Mouse (Mus musculus) myocyte (in vitro differentiated cells): Measurements from ENCODE around the gene Gm8251. TPM values are rescaled to one million over a fixed set of nuclear protein-coding genes. Genes with fewer than 3 reads are reported as not detected.
"Not testable (repeated sequence)": the region's sequence is repeated elsewhere in the genome, so short reads cannot be mapped to it uniquely, and the experiment has no call there.

Experiments
- H3K27me3 ChIP-seq: one replicate; pipeline ENCODE4 v1.6.1; 2011; ENCODE audit not compliant: control insufficient read depth, insufficient read depth, insufficient read length
- H3K36me3 ChIP-seq: one replicate; pipeline ENCODE4 v1.6.1; 2011; ENCODE audit not compliant: control insufficient read depth, insufficient read depth
- H3K4me2 ChIP-seq: one replicate; pipeline ENCODE4 v1.6.1; 2011; ENCODE audit warnings: low read depth, control low read depth
- H3K4me3 ChIP-seq: one replicate; pipeline ENCODE4 v1.5.1; 2011; ENCODE audit warnings: mild to moderate bottlenecking, control low read depth, moderate library complexity
- H3K79me2 ChIP-seq: one replicate; pipeline ENCODE4 v1.6.1; 2011; ENCODE audit not compliant: control insufficient read depth, insufficient read depth
- H3ac ChIP-seq: one replicate; pipeline ENCODE4 v1.6.1; 2011; ENCODE audit not compliant: control insufficient read depth, insufficient read length
- CEBPB ChIP-seq: IDR thresholded peaks from 2 replicates; pipeline ENCODE4 v1.6.1; 2011; ENCODE audit warnings: mild to moderate bottlenecking, moderate library complexity; ENCODE audit not compliant: poor library complexity, insufficient read depth, severe bottlenecking
- E2F4 ChIP-seq: IDR thresholded peaks from one replicate; pipeline ENCODE4 v1.6.1; 2011; ENCODE audit warnings: mild to moderate bottlenecking, control low read depth, moderate library complexity; ENCODE audit not compliant: insufficient read depth
- MAX ChIP-seq: IDR thresholded peaks from one replicate; pipeline ENCODE4 v1.6.1; 2011; ENCODE audit warnings: low read depth, mild to moderate bottlenecking, control low read depth
- MYOD1 ChIP-seq, 3 experiments: IDR thresholded peaks; one replicate each; pipeline ENCODE4 v1.6.1; 2011; ENCODE audit warnings: control low read depth in 2 of 3, low read depth in 2 of 3, mild to moderate bottlenecking in 2 of 3, moderate library complexity in 1 of 3; ENCODE audit not compliant: insufficient read length in 2 of 3, control insufficient read depth in 1 of 3
- MYOG ChIP-seq, 3 experiments: IDR thresholded peaks; one replicate each; pipeline ENCODE4 v1.6.1; 2011; ENCODE audit warnings: control low read depth in 2 of 3, low read depth in 2 of 3, mild to moderate bottlenecking in 2 of 3; ENCODE audit not compliant: insufficient read length in 2 of 3, control insufficient read depth in 1 of 3, insufficient read depth in 1 of 3
- POLR2A ChIP-seq: IDR thresholded peaks from one replicate; pipeline ENCODE4 v1.6.1; 2011; ENCODE audit warnings: low read depth, mild to moderate bottlenecking, control low read depth, moderate library complexity; ENCODE audit not compliant: insufficient read length
- POLR2AphosphoS2 ChIP-seq: IDR thresholded peaks from one replicate; pipeline ENCODE4 v1.6.1; 2011; ENCODE audit warnings: low read depth, control low read depth; ENCODE audit not compliant: insufficient read length
- REST ChIP-seq: IDR thresholded peaks from one replicate; pipeline ENCODE4 v1.6.1; 2011; ENCODE audit warnings: mild to moderate bottlenecking, control low read depth, moderate library complexity; ENCODE audit not compliant: insufficient read depth, insufficient read length
- SRF ChIP-seq: IDR thresholded peaks from one replicate; pipeline ENCODE4 v1.6.1; 2011; ENCODE audit warnings: low read depth; ENCODE audit not compliant: control insufficient read depth, insufficient read length
- TCF12 ChIP-seq: IDR thresholded peaks from one replicate; pipeline ENCODE4 v1.6.1; 2011; ENCODE audit warnings: mild to moderate bottlenecking, control low read depth; ENCODE audit not compliant: poor library complexity, insufficient read depth, severe bottlenecking
- TCF3 ChIP-seq: IDR thresholded peaks from one replicate; pipeline ENCODE4 v1.6.1; 2011; ENCODE audit warnings: low read depth, control low read depth; ENCODE audit not compliant: insufficient read length
- USF1 ChIP-seq: IDR thresholded peaks from one replicate; pipeline ENCODE4 v1.6.1; 2011; ENCODE audit warnings: low read depth, mild to moderate bottlenecking, control low read depth, moderate library complexity
- polyA plus RNA-seq: library from polyadenylated mRNA; unstranded; fragments of >200 nt; fragmentation: generic; extraction: Trizol; gene quantifications from one replicate; pipeline ENCODE4 v1.2.1, GENCODE M21; 2012; ENCODE audit warnings: missing spikeins

Gm8251 gene
- polyA plus RNA-seq, 1 experiment, result not detected

DNA sequence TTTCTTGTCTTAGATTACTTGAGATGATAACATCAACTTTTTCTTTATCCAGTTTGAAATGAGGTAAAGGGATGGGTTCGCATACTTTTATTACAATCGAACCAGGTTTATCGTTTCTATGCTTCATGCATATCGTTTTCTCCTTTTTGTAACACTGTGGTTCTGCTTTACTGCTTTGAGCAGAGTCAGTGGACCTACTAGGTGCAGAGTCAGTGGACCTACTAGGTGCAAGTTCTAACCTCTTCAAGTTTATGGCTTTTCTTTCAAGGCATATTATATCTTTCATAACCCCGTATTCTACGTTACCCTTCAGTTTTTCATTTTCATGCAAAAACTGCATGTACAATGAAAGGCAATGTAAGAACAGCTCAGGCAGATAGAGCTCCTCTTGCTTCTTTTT is 1.7 kb upstream of the Gm8251 start:
- H3K4me3 ChIP-seq, result no peak overlapping the region
- H3K36me3 ChIP-seq, result no peaks in the 10 kb centered on the region
- TF ChIP-seq MAX, result no peak
- TF ChIP-seq POLR2AphosphoS2, result no peak
- no peak for TF ChIP-seq POLR2A
- no peak for TF ChIP-seq E2F4
- TF ChIP-seq TCF12, result no peak
- TF ChIP-seq MYOD1 (IDR thresholded peaks at IDR 0.05; ENCODE audit: control insufficient read depth in 1 of 3, insufficient read length in 2 of 3, low read depth in 2 of 3), result no peak
- no peak for TF ChIP-seq SRF
- H3ac ChIP-seq, result no peak overlapping the region
- H3K4me2 ChIP-seq, result no peak overlapping the region
- H3K27me3 ChIP-seq, result no peaks in the 10 kb centered on the region
- no peaks in the 10 kb centered on the region for H3K79me2 ChIP-seq

DNA sequence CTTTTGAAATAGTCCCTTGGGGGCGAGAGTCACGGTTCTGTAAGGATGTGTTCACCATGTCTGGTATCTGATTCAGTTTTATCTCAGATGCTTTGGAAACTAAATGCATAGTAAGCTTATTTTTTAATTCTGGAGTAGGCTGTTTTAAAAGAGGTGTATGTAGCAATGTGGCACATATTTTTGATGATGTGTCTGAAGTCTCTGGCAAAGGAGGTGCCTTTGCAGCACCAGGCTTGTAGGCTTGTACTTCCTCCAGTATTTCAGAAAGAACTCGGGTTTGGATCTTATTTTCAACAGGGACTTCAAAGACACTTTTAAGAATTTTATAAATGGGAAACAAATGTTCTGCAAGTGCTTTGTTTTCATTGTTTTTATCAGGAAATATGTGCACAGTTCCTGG is 3.9 kb downstream of the Gm8251 start:
- no peak overlapping the region for H3K4me2 ChIP-seq
- H3K4me3 ChIP-seq, result no peak overlapping the region
- no peaks in the 10 kb centered on the region for H3K79me2 ChIP-seq
- no peaks in the 10 kb centered on the region for H3K36me3 ChIP-seq
- H3K27me3 ChIP-seq, result no peaks in the 10 kb centered on the region
- TF ChIP-seq CEBPB (no peak), MAX (no peak), MYOD1 (IDR thresholded peaks at IDR 0.05; ENCODE audit: control insufficient read depth in 1 of 3, insufficient read length in 2 of 3, low read depth in 2 of 3) (no peak)
- H3ac ChIP-seq, result no peak overlapping the region

GRCm38 (mm10) chr1:44046556-44046955 is 15.2 kb downstream of the Gm8251 start:
- TF ChIP-seq TCF3 (no peak), TCF12 (no peak), CEBPB (no peak), MAX (no peak), MYOG (IDR thresholded peaks at IDR 0.05; ENCODE audit: control insufficient read depth in 1 of 3, insufficient read depth in 1 of 3, insufficient read length in 2 of 3, low read depth in 2 of 3) (no peak), POLR2A (no peak), MYOD1 (IDR thresholded peaks at IDR 0.05; ENCODE audit: control insufficient read depth in 1 of 3, insufficient read length in 2 of 3, low read depth in 2 of 3) (no peak), USF1 (no peak), E2F4 (no peak), POLR2AphosphoS2 (no peak), SRF (no peak), REST (no peak)
- Histone ChIP-seq H3K36me3 (no peaks in the 10 kb centered on the region), H3K79me2 (no peaks in the 10 kb centered on the region), H3K4me2 (no peak overlapping the region), H3K27me3 (peaks cover 4% of the 10 kb centered on the region), H3K4me3 (no peak overlapping the region), H3ac (no peak overlapping the region)

GRCm38 (mm10) chr1:44045689-44046088 is 16.0 kb downstream of the Gm8251 start:
- H3K27me3 ChIP-seq, H3K4me2 ChIP-seq, H3K4me3 ChIP-seq, H3ac ChIP-seq, H3K79me2 ChIP-seq, H3K36me3 ChIP-seq: not testable (repeated sequence)

DNA sequence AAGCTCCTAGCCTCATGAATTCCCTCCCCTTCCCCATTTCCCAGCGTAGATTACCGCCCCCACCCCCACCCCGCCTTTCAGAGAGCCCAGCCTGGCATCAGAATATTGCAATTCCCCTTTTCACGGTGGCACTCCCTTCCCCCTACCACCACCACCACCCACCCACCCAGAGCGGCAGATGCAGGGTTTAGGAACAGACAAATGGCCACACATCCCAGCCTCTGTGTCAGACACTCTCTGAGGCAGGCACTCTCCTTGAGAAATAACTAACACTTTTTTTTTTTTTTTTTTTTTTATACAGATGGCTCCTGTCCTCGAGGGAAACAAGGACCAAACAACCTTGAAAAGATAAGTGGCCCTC is 19.2 kb downstream of the Gm8251 start:
- H3K36me3 ChIP-seq, result no peaks in the 10 kb centered on the region
- peaks cover 4% of the 10 kb centered on the region for H3K27me3 ChIP-seq
- peak overlapping the region; percentile 84 for H3K4me2 ChIP-seq
- no peak overlapping the region for H3ac ChIP-seq
- no peaks in the 10 kb centered on the region for H3K79me2 ChIP-seq
- peak overlapping the region; percentile 14 for H3K4me3 ChIP-seq
- no peak for TF ChIP-seq POLR2AphosphoS2

- no peak overlapping the region for H3ac ChIP-seq
- no peaks in the 10 kb centered on the region for H3K79me2 ChIP-seq
- peak overlapping the region; percentile 84 for H3K4me2 ChIP-seq
- H3K4me3 ChIP-seq, result peak overlapping the region; percentile 14
- TF ChIP-seq POLR2AphosphoS2 (no peak), REST (no peak), USF1 (no peak), TCF12 (no peak), POLR2A (no peak), TCF3 (no peak), SRF (no peak), E2F4 (no peak), MYOG (IDR thresholded peaks at IDR 0.05; ENCODE audit: control insufficient read depth in 1 of 3, insufficient read depth in 1 of 3, insufficient read length in 2 of 3, low read depth in 2 of 3) (no peak), MAX (no peak), MYOD1 (IDR thresholded peaks at IDR 0.05; ENCODE audit: control insufficient read depth in 1 of 3, insufficient read length in 2 of 3, low read depth in 2 of 3) (no peak), CEBPB (no peak)
- H3K36me3 ChIP-seq, result no peaks in the 10 kb centered on the region
- peaks cover 4% of the 10 kb centered on the region for H3K27me3 ChIP-seq
Measured at GRCm38 (mm10) chr1:44041797-44042554, 19.8 kb downstream of the Gm8251 start.
